Mouse (Mus musculus): ENCODE results near the gene Hoxa4. TPM values are rescaled to one million over a fixed set of nuclear protein-coding genes. Genes with fewer than 3 reads are reported as not detected.
A peak's percentile ranks its signal among the peaks of the same experiment; 100 is the strongest.

Gene Hoxa4
- polyA plus RNA-seq, 1 experiment from 2014 or later = 0.13 TPM

DNA sequence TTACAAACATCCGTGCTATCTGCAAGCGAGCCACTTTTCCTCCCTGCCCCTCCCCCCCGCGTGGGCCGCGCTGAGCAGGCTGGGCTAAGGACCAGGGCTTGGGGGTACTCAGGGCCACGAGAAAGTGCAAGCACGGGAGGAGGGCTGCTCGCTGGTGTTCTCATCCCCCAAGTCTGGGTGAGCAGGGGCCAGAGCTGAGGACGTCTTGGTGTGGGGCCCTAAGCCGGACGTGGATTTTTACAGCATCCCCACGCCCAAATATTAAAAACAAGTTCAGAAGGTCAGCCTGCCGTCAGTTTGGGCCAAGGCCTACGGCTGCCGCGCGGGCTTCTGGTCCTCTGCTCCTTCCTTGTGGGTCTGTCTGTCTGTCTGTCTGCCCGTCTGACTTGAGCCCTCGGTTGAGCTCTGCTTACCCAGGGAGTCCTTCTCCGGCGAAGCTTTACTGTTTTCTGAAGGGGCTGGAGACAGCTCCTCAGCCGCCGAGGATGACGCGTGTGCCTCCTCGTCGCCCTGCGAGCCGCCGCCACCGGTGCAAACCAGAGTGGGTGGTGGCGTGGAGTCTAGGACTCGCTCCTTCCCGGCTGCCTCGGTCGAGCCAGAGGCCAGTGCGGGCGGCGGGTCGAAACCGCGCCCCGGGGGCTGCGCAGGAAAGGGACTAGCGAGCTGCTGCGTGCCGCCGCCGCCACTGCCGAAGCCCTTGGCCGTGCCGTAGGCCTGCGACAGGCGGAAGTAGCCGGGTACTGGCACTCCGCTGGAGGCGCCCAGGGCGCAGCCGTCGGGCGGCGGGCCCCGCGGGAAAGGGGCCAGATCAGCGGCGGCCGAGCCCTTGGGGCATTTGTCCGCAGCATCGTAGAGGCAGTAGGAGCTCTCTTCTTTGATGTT lies 42.2 kb upstream of the Hoxa4 start:
- Histone ChIP-seq H3K4me3 (ENCODE audit: low read depth, low read length) (0 out of 2 replicates have a peak overlapping the region, but pooled peaks have one; percentile 6), H3K9ac (replicated peaks) (no peak overlapping the region), H3K27me3 (ENCODE audit: insufficient read depth, low read length) (peaks cover 99% of the 10 kb centered on the region), H3K4me1 (ENCODE audit: insufficient read depth) (0 out of 2 replicates have a peak, but pooled peaks cover 2% of the 10 kb centered on the region), H3K27ac (ENCODE audit: low read depth) (no peak overlapping the region), H3K9me3 (ENCODE audit: low read length) (no peaks in the 10 kb centered on the region), H3K36me3 (replicated peaks; ENCODE audit: insufficient read depth, low read length) (no peaks in the 10 kb centered on the region), H3K4me2 (ENCODE audit: low read depth, low read length) (no peak overlapping the region)
- TF ChIP-seq CTCF (IDR thresholded peaks at IDR 0.05; ENCODE audit: low read depth) (no peak), EP300 (IDR thresholded peaks at IDR 0.05; ENCODE audit: low read depth) (no peak)
- 2% methylated on average over 64 of the region's 70 CpGs for WGBS (ENCODE audit: insufficient replicate concordance)
- DNase-seq (no peak), ATAC-seq (no peak)

DNA sequence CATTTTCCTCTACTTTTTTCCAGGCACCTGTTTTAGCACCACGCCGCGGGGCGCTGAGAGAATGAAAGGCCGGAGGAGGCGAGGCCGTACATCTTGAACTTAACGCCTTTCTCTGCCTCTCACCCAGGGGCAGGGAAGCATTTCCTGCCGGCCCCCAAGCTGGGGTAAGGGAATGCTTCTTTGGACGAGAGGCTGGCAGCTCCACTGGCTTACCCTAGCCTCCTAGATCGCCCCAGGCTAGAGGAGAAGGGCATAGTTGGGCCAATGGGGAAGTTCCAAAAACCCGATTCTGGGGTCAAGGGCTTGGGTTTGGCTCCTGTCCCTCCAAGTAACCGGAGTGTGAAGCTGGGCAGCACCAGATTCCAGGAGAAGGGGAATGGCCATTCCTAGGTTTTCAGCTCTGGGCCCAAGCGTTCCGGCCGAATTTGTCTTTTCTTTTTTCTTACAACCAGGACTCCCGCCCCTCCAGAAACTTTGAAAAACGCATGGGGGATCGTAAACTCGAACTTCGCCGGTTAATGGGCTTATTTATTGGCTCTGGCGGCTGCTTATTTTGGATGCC lies 41.5 kb upstream of the Hoxa4 start:
- Histone ChIP-seq H3K36me3 (replicated peaks; ENCODE audit: insufficient read depth, low read length) (no peaks in the 10 kb centered on the region), H3K9me3 (ENCODE audit: low read length) (no peaks in the 10 kb centered on the region), H3K27ac (ENCODE audit: low read depth) (no peak overlapping the region), H3K4me1 (ENCODE audit: insufficient read depth) (0 out of 2 replicates have a peak, but pooled peaks cover 2% of the 10 kb centered on the region), H3K9ac (replicated peaks) (no peak overlapping the region), H3K4me3 (ENCODE audit: low read depth, low read length) (no peak overlapping the region), H3K4me2 (ENCODE audit: low read depth, low read length) (no peak overlapping the region), H3K27me3 (ENCODE audit: insufficient read depth, low read length) (peaks cover 97% of the 10 kb centered on the region)
- ATAC-seq (no peak), DNase-seq (no peak)
- no peak for TF ChIP-seq CTCF (IDR thresholded peaks at IDR 0.05; ENCODE audit: low read depth)
- TF ChIP-seq EP300 (IDR thresholded peaks at IDR 0.05; ENCODE audit: low read depth) = no peak
- 5% methylated on average over 23 of the region's 23 CpGs for WGBS (ENCODE audit: insufficient replicate concordance)

DNA sequence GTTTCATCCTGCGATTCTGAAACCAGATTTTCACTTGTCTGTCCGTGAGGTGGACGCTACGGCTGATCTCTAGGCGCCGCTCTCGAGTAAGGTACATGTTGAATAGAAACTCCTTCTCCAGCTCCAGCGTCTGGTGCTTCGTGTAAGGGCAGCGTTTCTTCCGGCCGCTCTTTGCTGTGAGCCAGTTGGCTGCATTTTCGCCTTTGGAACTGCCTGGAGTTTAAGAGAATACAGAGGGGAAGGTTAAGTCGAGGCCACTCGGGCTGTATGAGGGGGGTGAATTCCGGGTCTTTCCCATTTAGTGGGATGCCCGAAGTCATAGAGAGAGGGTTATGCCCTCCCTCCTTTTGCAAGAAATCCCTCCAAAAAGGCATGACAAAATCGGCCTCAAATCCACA lies 41.0 kb upstream of the Hoxa4 start:
- no peaks in the 10 kb centered on the region for H3K36me3 ChIP-seq (replicated peaks; ENCODE audit: insufficient read depth, low read length)
- 1% methylated on average over 18 of the region's 18 CpGs for whole genome bisulfite sequencing (ENCODE audit: insufficient replicate concordance)
- H3K27me3 ChIP-seq (ENCODE audit: insufficient read depth, low read length) = peaks cover 97% of the 10 kb centered on the region
- no peak overlapping the region for H3K27ac ChIP-seq (ENCODE audit: low read depth)
- 0 out of 2 replicates have a peak, but pooled peaks cover 2% of the 10 kb centered on the region for H3K4me1 ChIP-seq (ENCODE audit: insufficient read depth)
- DNase-seq (no peak), ATAC-seq (no peak)
- no peaks in the 10 kb centered on the region for H3K9me3 ChIP-seq (ENCODE audit: low read length)
- no peak overlapping the region; the same call in 1 of the 2 replicates for H3K4me3 ChIP-seq (ENCODE audit: low read depth, low read length)
- TF ChIP-seq EP300 (IDR thresholded peaks at IDR 0.05; ENCODE audit: low read depth) = no peak
- TF ChIP-seq CTCF (IDR thresholded peaks at IDR 0.05; ENCODE audit: low read depth) = no peak
- H3K9ac ChIP-seq (replicated peaks) = no peak overlapping the region
- H3K4me2 ChIP-seq (ENCODE audit: low read depth, low read length) = no peak overlapping the region

DNA sequence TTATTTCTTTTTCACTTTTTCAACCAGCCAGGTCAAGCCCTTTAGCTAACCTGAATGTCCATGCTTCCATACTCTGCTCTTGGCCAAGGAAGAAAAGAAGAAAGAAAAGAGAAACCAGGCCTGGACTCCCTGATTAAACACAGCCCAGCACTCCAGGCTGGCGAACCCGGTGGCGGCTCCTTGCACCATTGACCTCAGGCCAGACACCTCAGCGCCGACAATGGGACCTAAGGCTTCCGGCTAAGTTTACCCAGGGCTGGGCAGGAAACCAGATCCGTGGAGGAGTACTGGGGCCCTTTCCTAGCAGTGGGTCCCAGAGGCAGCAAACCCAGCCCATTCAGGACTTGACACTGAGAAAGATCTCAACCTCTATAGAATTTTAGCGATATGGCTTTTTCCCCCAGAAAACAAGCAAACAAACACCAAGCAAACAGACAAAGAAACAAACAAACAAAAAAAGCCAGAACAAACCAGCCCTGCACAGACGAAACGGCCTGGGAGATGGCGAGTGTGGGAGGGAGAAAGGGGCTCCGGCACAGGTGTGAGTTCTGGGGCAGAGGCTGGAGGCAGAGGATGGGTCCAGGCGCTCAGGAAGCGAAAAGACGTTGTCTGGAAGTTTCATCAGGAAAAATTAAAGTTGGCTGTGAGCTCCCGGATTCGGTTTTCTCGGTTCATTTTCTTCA lies 40.5 kb upstream of the Hoxa4 start:
- Histone ChIP-seq H3K9me3 (ENCODE audit: low read length) (no peaks in the 10 kb centered on the region), H3K4me1 (ENCODE audit: insufficient read depth) (0 out of 2 replicates have a peak, but pooled peaks cover 2% of the 10 kb centered on the region), H3K4me2 (ENCODE audit: low read depth, low read length) (no peak overlapping the region), H3K9ac (replicated peaks) (no peak overlapping the region), H3K36me3 (replicated peaks; ENCODE audit: insufficient read depth, low read length) (no peaks in the 10 kb centered on the region), H3K27ac (ENCODE audit: low read depth) (no peak overlapping the region), H3K27me3 (ENCODE audit: insufficient read depth, low read length) (peaks cover 97% of the 10 kb centered on the region), H3K4me3 (ENCODE audit: low read depth, low read length) (no peak overlapping the region; the same call in 1 of the 2 replicates)
- DNase-seq (no peak), ATAC-seq (no peak)
- TF ChIP-seq EP300 (IDR thresholded peaks at IDR 0.05; ENCODE audit: low read depth) (no peak), CTCF (IDR thresholded peaks at IDR 0.05; ENCODE audit: low read depth) (no peak)
- 2% methylated on average over 18 of the region's 18 CpGs for WGBS (ENCODE audit: insufficient replicate concordance)

DNA sequence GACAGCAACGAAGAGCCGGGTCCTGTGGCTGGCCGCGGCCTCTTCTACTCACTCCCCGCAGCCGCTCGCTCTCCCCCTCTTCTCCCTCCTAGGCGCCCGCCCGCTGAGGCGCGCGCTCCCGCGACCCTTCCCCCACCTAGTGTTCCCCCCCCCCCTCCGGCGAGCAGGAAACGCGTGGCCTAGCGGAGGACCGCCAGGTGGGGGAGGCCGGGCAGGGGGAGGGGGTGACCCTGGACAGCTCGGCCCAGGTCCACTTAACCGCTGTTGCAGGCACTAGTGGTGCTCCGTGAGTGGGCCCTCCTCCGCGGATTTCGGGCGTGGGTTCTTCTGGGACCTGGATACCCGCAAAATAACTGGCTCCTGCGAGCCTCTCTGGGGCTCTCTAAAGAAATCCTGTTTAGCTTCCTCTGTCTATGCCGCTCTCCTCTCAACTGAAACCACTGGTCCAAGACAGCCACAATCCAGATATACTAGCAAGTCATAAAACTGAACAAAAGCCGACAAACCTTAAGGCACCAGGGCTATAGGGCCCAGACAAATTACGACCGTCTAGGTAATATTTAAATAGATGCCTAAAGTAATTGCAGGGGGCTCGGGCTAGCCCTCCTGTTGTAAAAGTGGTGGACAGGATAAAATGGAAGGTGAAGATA lies 39.1 kb upstream of the Hoxa4 start, which contains the start of gene Hoxa9:
Gene Hoxa9, minus strand, starts transcription at position 574 of the 650 bp plus-strand sequence.
- Histone ChIP-seq H3K4me2 (ENCODE audit: low read depth, low read length) (no peak within 1 kb of the TSS), H3K4me3 (ENCODE audit: low read depth, low read length) (no peak within 1 kb of the TSS), H3K9ac (replicated peaks) (no peak within 1 kb of the TSS), H3K27ac (ENCODE audit: low read depth) (no peak within 1 kb of the TSS), H3K36me3 (replicated peaks; ENCODE audit: insufficient read depth, low read length) (no peaks in the 10 kb centered on the region), H3K27me3 (ENCODE audit: insufficient read depth, low read length) (peaks cover 97% of the 10 kb centered on the region), H3K4me1 (ENCODE audit: insufficient read depth) (0 out of 2 replicates have a peak, but pooled peaks cover 5% of the 10 kb centered on the region), H3K9me3 (ENCODE audit: low read length) (no peaks in the 10 kb centered on the region)
- ATAC-seq (no peak), DNase-seq (no peak)
- 3% methylated on average over 25 of the region's 36 CpGs for WGBS (ENCODE audit: insufficient replicate concordance)
- TF ChIP-seq EP300 (IDR thresholded peaks at IDR 0.05; ENCODE audit: low read depth) (no peak), CTCF (IDR thresholded peaks at IDR 0.05; ENCODE audit: low read depth) (no peak)
